Mouse (Mus musculus): ENCODE measurements around the gene Rgs9bp. TPM values are rescaled to one million over a fixed set of nuclear protein-coding genes. Genes with fewer than 3 reads are reported as not detected.
"Not testable (repeated sequence)": the region's sequence is repeated elsewhere in the genome, so short reads cannot be mapped to it uniquely, and the experiment has no call there.

Rgs9bp gene
- total RNA-seq, 1 experiment from 2014 or later, result 0.37 TPM

GRCm38 (mm10) chr7:35530544-35530943, 54.8 kb downstream of the Rgs9bp start:
- not testable (repeated sequence) for DNase-seq

DNA sequence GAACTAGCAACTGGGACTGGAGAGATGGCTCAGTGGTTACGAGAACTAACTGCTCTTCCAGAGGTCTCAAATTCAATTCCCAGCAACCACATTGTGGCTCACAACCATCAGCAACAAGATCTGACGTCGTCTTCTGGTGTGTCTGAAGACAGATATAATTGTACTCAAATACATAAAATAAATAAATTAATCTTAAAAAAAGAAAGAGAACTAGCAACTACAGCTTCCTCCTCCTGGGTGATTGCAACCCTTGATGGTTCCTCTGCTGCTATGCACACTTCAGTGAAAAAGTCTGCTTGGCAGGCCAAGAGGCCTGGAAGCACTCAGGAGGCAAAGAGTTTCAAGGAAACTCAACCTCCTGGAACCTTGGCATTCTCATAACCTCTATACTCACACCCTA, 55.4 kb downstream of the Rgs9bp start:
- DNase-seq, result no peak

Other genes starting within 250 kb of the Rgs9bp start
- 5.6 and 8.4 TPM in 2 replicates for gene Faap24, start 188.7 kb downstream of the Rgs9bp start, total RNA-seq (2021)
- gene Cep89, start 188.5 kb downstream of the Rgs9bp start, total RNA-seq (2021), result 16.9 and 18.4 TPM in 2 replicates
- gene Slc7a9, start 136.8 kb downstream of the Rgs9bp start, total RNA-seq (2021), result not detected in 2 replicates
- not detected in 2 replicates for gene Tdrd12, start 47.8 kb downstream of the Rgs9bp start, total RNA-seq (2021)
- gene Nudt19, start 29.3 kb downstream of the Rgs9bp start, total RNA-seq (2021), result 56.6 and 59.6 TPM in 2 replicates
- gene Ankrd27, start 662 bp upstream of the Rgs9bp start, total RNA-seq (2021), result 30.7 and 33.6 TPM in 2 replicates
- 84.8 and 103 TPM in 2 replicates for gene Pdcd5, start 61.9 kb upstream of the Rgs9bp start, total RNA-seq (2021)
- gene Dpy19l3, start 168.9 kb upstream of the Rgs9bp start, total RNA-seq (2021), result 30.2 and 35.9 TPM in 2 replicates
- 27.4 and 29.3 TPM in 2 replicates for gene Zfp507, start 217.4 kb upstream of the Rgs9bp start, total RNA-seq (2021)